9 mouse cellular contexts compared by ENCODE assay signal in the genomic region with DNA sequence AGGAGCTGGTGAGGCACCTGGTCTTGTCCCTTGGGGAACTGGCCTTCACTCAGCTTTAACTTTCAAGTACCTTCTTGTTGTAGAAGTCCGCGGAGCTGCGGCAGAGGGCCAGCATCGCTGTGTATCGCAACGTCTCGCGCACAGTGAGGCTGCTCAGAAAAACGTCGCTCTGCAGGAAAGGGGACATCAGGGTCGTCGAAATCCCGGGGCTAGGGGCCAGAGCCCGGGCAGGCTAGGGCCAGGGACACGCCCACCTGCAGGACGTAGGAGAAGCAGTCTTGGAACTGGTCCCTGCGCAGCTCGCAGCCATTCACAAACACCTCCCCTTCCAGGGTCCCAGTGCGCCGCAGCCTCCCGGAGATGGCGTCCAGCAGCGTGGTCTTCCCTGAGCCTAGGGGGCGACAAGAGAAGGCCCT. TPM values are rescaled to one million over a fixed set of nuclear protein-coding genes. Genes with fewer than 3 reads are reported as not detected.
DNase-seq lines count a peak whose midpoint lies in the region; ATAC-seq lines count a peak whose summit lies in the region.
"Had no signal": no experiment of that assay in that cellular context is flagged by ENCODE, and none has a peak within 500 bp of the region (broad histone marks: within the 10 kb centered on the region; RNA-seq: fewer than 3 reads in every experiment).

TSS of gene Abcg8 (plus strand) at position 352 of the 416 bp plus-strand sequence.

- peak within 1 kb of the TSS; percentile 52 for H3K4me3 ChIP-seq in heart, embryonic 13.5 days
- peak within 1 kb of the TSS; percentile 28 for H3K4me3 ChIP-seq in midbrain, embryonic 11.5 days (ENCODE audit: low read depth, low read length)

- H3K27me3 ChIP-seq in heart, embryonic 13.5 days (replicated peaks), result peaks cover 25% of the 10 kb centered on the region
- H3K27me3 ChIP-seq in midbrain, embryonic 11.5 days (ENCODE audit: control insufficient read depth, insufficient read depth, low read length), result 0 out of 2 replicates have a peak, but pooled peaks cover 2% of the 10 kb centered on the region

- H3K9ac ChIP-seq in heart, embryonic 13.5 days, result peak within 1 kb of the TSS; percentile 74
- peak within 1 kb of the TSS; percentile 47 for H3K9ac ChIP-seq in midbrain, embryonic 11.5 days (ENCODE audit: low read length)

- 1% methylated on average over 24 of the region's 24 CpGs for WGBS in heart, embryonic 13.5 days
- WGBS in large intestine, adult 2 months, result 8% methylated on average over 24 of the region's 24 CpGs
- 1% methylated on average over 24 of the region's 24 CpGs for WGBS in midbrain, embryonic 11.5 days

- no peak for ATAC-seq in heart, embryonic 13.5 days (ENCODE audit: extremely low read depth, insufficient number of reproducible peaks, low FRiP score, low TSS enrichment)
- peak; percentile 58 for ATAC-seq in midbrain, embryonic 11.5 days (ENCODE audit: low FRiP score)

- no peak within 1 kb of the TSS for H3K27ac ChIP-seq in heart, embryonic 13.5 days (replicated peaks)
- H3K27ac ChIP-seq in midbrain, embryonic 11.5 days (ENCODE audit: low read depth, low read length), result no peak within 1 kb of the TSS

- H3K4me1 ChIP-seq in heart, embryonic 13.5 days, result 0 out of 2 replicates have a peak, but pooled peaks cover 13% of the 10 kb centered on the region
- H3K4me1 ChIP-seq in midbrain, embryonic 11.5 days (ENCODE audit: control insufficient read depth, insufficient read depth, low read length), result peaks cover 2% of the 10 kb centered on the region; the same call in 1 of the 2 replicates

- no peaks in the 10 kb centered on the region for H3K36me3 ChIP-seq in heart, embryonic 13.5 days
- H3K36me3 ChIP-seq in midbrain, embryonic 11.5 days (ENCODE audit: control insufficient read depth, insufficient read depth, low read length), result no peaks in the 10 kb centered on the region

- DNase-seq in cerebellum, postnatal 10 days, result peak; percentile 29 to 48
- no peak for DNase-seq in cerebellum, adult 9-11 months
- peak; percentile 29 for DNase-seq in Muller cell, postnatal 12 days (ENCODE audit: inconsistent ontology term)
- DNase-seq in large intestine, adult 2 months (ENCODE audit: low read depth, low spot score), result no peak
- DNase-seq in midbrain, embryonic 11.5 days (ENCODE audit: low spot score, missing footprints), result peak; percentile 89
- no peak for DNase-seq in frontal cortex, postnatal 10 days (ENCODE audit: low spot score in 2 of 2)
- DNase-seq in c-Kit-positive CD71-positive TER-119-positive erythroid progenitor cells, embryonic 14.5 days (ENCODE audit: low spot score), result no peak

- no peaks in the 10 kb centered on the region for H3K9me3 ChIP-seq in heart, embryonic 13.5 days
- no peaks in the 10 kb centered on the region for H3K9me3 ChIP-seq in midbrain, embryonic 11.5 days (ENCODE audit: control insufficient read depth, low read length)

- H3K4me2 ChIP-seq in heart, embryonic 13.5 days, result peak within 1 kb of the TSS; percentile 91
- H3K4me2 ChIP-seq in midbrain, embryonic 11.5 days, result peak within 1 kb of the TSS; percentile 60

RNA-seq across cellular contexts. Expression of gene Abcg8, which starts in this region (rescaled TPM):
- 0.10 TPM in 1 of 2 replicates, not detected in the other for polyA plus RNA-seq in heart, embryonic 13.5 days (2015; fragmentation: Nextera tagmentation; extraction: Ambion mirVana)
- polyA plus RNA-seq in large intestine, adult 2 months (2012; rRNA removed), result 79.2 and 208 TPM in 2 replicates
- polyA plus RNA-seq in midbrain, embryonic 11.5 days (2014; fragmentation: Nextera tagmentation; extraction: Ambion mirVana), result 0.21 TPM in 1 of 2 replicates, not detected in the other
- polyA plus RNA-seq: C2C12 had no signal

Comparison
In these comparisons a context has a peak if more than half of its experiments do, and no peak if none do; other contexts are left out.
1. RNA of gene Abcg8 (polyA plus RNA-seq): 79.2 to 208 TPM in large intestine, adult 2 months; 0.10 TPM in heart, embryonic 13.5 days and 0.21 TPM in midbrain, embryonic 11.5 days; every median in the first group is over 10 times any median in the second.
2. DNase-seq: peak in cerebellum, postnatal 10 days (2 of 2) and Muller cell, postnatal 12 days (single experiment); none in cerebellum, adult 9-11 months (single experiment), large intestine, adult 2 months (single experiment), frontal cortex, postnatal 10 days (0 of 2) and c-Kit-positive CD71-positive TER-119-positive erythroid progenitor cells, embryonic 14.5 days (single experiment).
3. Peak in DNase-seq, ATAC-seq, H3K4me3 ChIP-seq, H3K9ac ChIP-seq and H3K4me2 ChIP-seq in midbrain, embryonic 11.5 days; RNA of the gene not detected or under 1 TPM.